Mouse (Mus musculus): ENCODE measurements at regions not wholly inside any gene's neighbourhood (a gene's known extent, or its start where the extent isn't known, plus 50 kb on each side); places are given as distances from the start of the nearest gene placed in this dataset.

- no peak for ATAC-seq (ENCODE audit: low TSS enrichment)
Measured at GRCm38 (mm10) chr14:101997535-101997934, 267.8 kb downstream of the Lmo7 start.

- ATAC-seq (ENCODE audit: low TSS enrichment), result no peak
Measured at GRCm38 (mm10) chr14:101984401-101984800, 254.6 kb downstream of the Lmo7 start.

Measured in frontal cortex, adult (tissue).